Mouse (Mus musculus): ENCODE measurements around the gene Hif1an.

GRCm38 (mm10) chr19:44517996-44518768, 44.5 kb upstream of the Hif1an start:
- TF ChIP-seq CTCF (conservative IDR thresholded peaks at IDR 0.05 in 1 of 2, IDR thresholded peaks at IDR 0.05 in 1 of 2; ENCODE audit: low read depth in 2 of 2, low read length in 2 of 2) (peak in 1 of 2 experiments; percentile 60; a peak in 2 of 4 replicates), EP300 (IDR thresholded peaks at IDR 0.05; ENCODE audit: low read length) (no peak), CHD2 (IDR thresholded peaks at IDR 0.05; ENCODE audit: low read length) (no peak), MAX (IDR thresholded peaks at IDR 0.05; ENCODE audit: low read length) (no peak), NELFE (IDR thresholded peaks at IDR 0.05; ENCODE audit: low read depth, low read length) (no peak), GABPA (IDR thresholded peaks at IDR 0.05; ENCODE audit: insufficient replicate concordance, low read depth, low read length) (no peak), ZMIZ1 (IDR thresholded peaks at IDR 0.05; ENCODE audit: low read depth, low read length) (no peak), POLR2A (IDR thresholded peaks at IDR 0.05; ENCODE audit: low read depth, low read length) (no peak), POLR2AphosphoS2 (IDR thresholded peaks at IDR 0.05; ENCODE audit: low read depth, low read length) (no peak), E2F4 (IDR thresholded peaks at IDR 0.05; ENCODE audit: insufficient replicate concordance, low read depth, low read length) (no peak)

All from CH12.LX (cell line).